In genomic region chrX:161826186-161826585, GRCm38 (mm10) we compare ENCODE assay signal across 7 mouse cellular contexts.
DNase-seq lines count a peak whose midpoint lies in the region; ATAC-seq and TF ChIP-seq lines count a peak whose summit lies in the region.
"Not testable (repeated sequence)": the region's sequence is repeated elsewhere in the genome, so short reads cannot be mapped to it uniquely, and the experiment has no call there.

No protein-coding gene starts in this region.

- H3K9ac ChIP-seq in lung, postnatal 0 days (replicated peaks; ENCODE audit: low read depth): not testable (repeated sequence)

- not testable (repeated sequence) for H3K27me3 ChIP-seq in lung, postnatal 0 days (replicated peaks; ENCODE audit: insufficient read depth, low read length)

- H3K4me3 ChIP-seq in lung, postnatal 0 days (ENCODE audit: low read depth, low read length): not testable (repeated sequence)

- TF ChIP-seq EP300 in lung, postnatal 0 days (IDR thresholded peaks at IDR 0.05): not testable (repeated sequence)

- DNase-seq in NIH3T3 (ENCODE audit: low read depth): peak; percentile 66
- DNase-seq in c-Kit-positive CD71-positive TER-119-positive erythroid progenitor cells, embryonic 14.5 days (ENCODE audit: low spot score): peak; percentile 31
- DNase-seq in embryo, embryonic 9.5 days (ENCODE audit: extremely low spot score): peak; percentile 26
- peak; percentile 32 to 62 for DNase-seq in heart, postnatal 10 days
- peak; percentile 24 for DNase-seq in layer of hippocampus, adult 11-12 months (ENCODE audit: low spot score)
- DNase-seq in lung, postnatal 0 days (ENCODE audit: low spot score): peak; percentile 16
- peak; percentile 13 for DNase-seq in retina, adult 2 months (ENCODE audit: low read depth, low spot score)

- H3K9me3 ChIP-seq in lung, postnatal 0 days (ENCODE audit: low read length): not testable (repeated sequence)

- not testable (repeated sequence) for H3K36me3 ChIP-seq in lung, postnatal 0 days (ENCODE audit: insufficient read depth, low read length)

- TF ChIP-seq CTCF in lung, postnatal 0 days (IDR thresholded peaks at IDR 0.05): peak; percentile 68

- WGBS in lung, postnatal 0 days: 31% methylated on average over 2 of the region's 2 CpGs

- not testable (repeated sequence) for ATAC-seq in lung, postnatal 0 days

- intact Hi-C loops in heart, postnatal 10 days (cut with DNase I): loop anchor here (1.0 kb wide), 1 partner anchor 427 kb away; no protein-coding TSS in a partner anchor

- not testable (repeated sequence) for H3K27ac ChIP-seq in lung, postnatal 0 days (ENCODE audit: low read length)

- H3K4me1 ChIP-seq in lung, postnatal 0 days (ENCODE audit: insufficient read depth, low read depth, low read length): not testable (repeated sequence)

- H3K4me2 ChIP-seq in lung, postnatal 0 days (replicated peaks; ENCODE audit: low read depth, low read length): not testable (repeated sequence)

Comparison
In these comparisons a context has a peak if more than half of its experiments do, and no peak if none do; other contexts are left out.
1. DNase-seq: peak in every context shown above with its lines; median percentile 66 in NIH3T3; 47 in heart, postnatal 10 days; 31 in c-Kit-positive CD71-positive TER-119-positive erythroid progenitor cells, embryonic 14.5 days; 26 in embryo, embryonic 9.5 days; 24 in layer of hippocampus, adult 11-12 months; 16 in lung, postnatal 0 days; 13 in retina, adult 2 months.